Mouse (Mus musculus) stomach, embryonic 15.5 days (tissue): ENCODE data around the gene Olfr1130. TPM values are rescaled to one million over a fixed set of nuclear protein-coding genes. Genes with fewer than 3 reads are reported as not detected.
"Not testable (repeated sequence)": the region's sequence is repeated elsewhere in the genome, so short reads cannot be mapped to it uniquely, and the experiment has no call there.

ENCODE experiments used
- ATAC-seq: fragments of 200-750 bp; cut with Nextera tagmentation; 2 replicates; pipeline ENCODE4 v1.8.0; 2017; ENCODE audit warnings: low read depth, moderate number of reproducible peaks, moderate TSS enrichment; ENCODE audit not compliant: insufficient read depth, low FRiP score
- H3K27ac ChIP-seq: fragments of 300-500 bp; sonication (generic); 2 replicates; pipeline ENCODE4 v1.5.1; 2015; ENCODE audit warnings: mild to moderate bottlenecking, inconsistent platforms
- H3K27me3 ChIP-seq: fragments of 300-500 bp; sonication (generic); replicated peaks from 2 replicates; pipeline ENCODE4 v1.6.1; 2015; ENCODE audit warnings: inconsistent platforms
- H3K36me3 ChIP-seq: fragments of 300-500 bp; sonication (generic); 2 replicates; pipeline ENCODE4 v1.6.1; 2015; ENCODE audit warnings: inconsistent platforms
- H3K4me1 ChIP-seq: fragments of 300-500 bp; sonication (generic); 2 replicates; pipeline ENCODE4 v1.6.1; 2015; ENCODE audit warnings: inconsistent platforms
- H3K4me2 ChIP-seq: fragments of 300-500 bp; sonication (generic); 2 replicates; pipeline ENCODE4 v1.6.1; 2015; ENCODE audit warnings: mild to moderate bottlenecking, inconsistent platforms
- H3K4me3 ChIP-seq: fragments of 300-500 bp; sonication (generic); replicated peaks from 2 replicates; pipeline ENCODE4 v1.5.1; 2015; ENCODE audit warnings: inconsistent platforms
- H3K9ac ChIP-seq: fragments of 300-500 bp; sonication (generic); 2 replicates; pipeline ENCODE4 v1.6.1; 2015; ENCODE audit warnings: inconsistent platforms
- H3K9me3 ChIP-seq: fragments of 300-500 bp; sonication (generic); 2 replicates; pipeline ENCODE4 v1.6.1; 2016; ENCODE audit warnings: inconsistent platforms
- WGBS: fragments of 180-500 bp; shearing (Covaris S2); methylation state at CpG from one replicate; pipeline ENCODE4 v1.1.7; 2015; 5-methylcytosine and 5-hydroxymethylcytosine counted together
- polyA plus RNA-seq: library from polyadenylated mRNA; unstranded; fragments of >200 nt; fragmentation: Nextera tagmentation; extraction: Ambion mirVana; gene quantifications from 2 replicates; pipeline ENCODE4 v1.2.1, GENCODE M21; 2015

Gene Olfr1130
- polyA plus RNA-seq: not detected in 2 replicates

GRCm38 (mm10) chr2:87605912-87606311, at the start of gene Olfr1130:
Olfr1130 (plus strand) TSS chr2:87606212.
- not testable (repeated sequence) for H3K4me1 ChIP-seq, H3K4me3 ChIP-seq, H3K36me3 ChIP-seq, H3K27me3 ChIP-seq, H3K27ac ChIP-seq, H3K4me2 ChIP-seq, H3K9ac ChIP-seq, H3K9me3 ChIP-seq, ATAC-seq

- 80% methylated on average over 1 of the region's 1 CpGs for WGBS
- H3K27me3 ChIP-seq, H3K4me3 ChIP-seq, H3K4me2 ChIP-seq, H3K36me3 ChIP-seq, ATAC-seq, H3K27ac ChIP-seq, H3K4me1 ChIP-seq, H3K9ac ChIP-seq, H3K9me3 ChIP-seq: not testable (repeated sequence)
Measured at GRCm38 (mm10) chr2:87573602-87574001, 32.4 kb upstream of the Olfr1130 start, which contains the start of gene Olfr1129. Olfr1129 (plus strand) TSS chr2:87573902.

GRCm38 (mm10) chr2:87626804-87627203, 20.8 kb downstream of the Olfr1130 start, which contains the start of gene Olfr1131:
Olfr1131 (plus strand) TSS chr2:87627104.
- H3K36me3 ChIP-seq: no peaks in the 10 kb centered on the region
- ATAC-seq: no peak
- no peak within 1 kb of the TSS for H3K4me3 ChIP-seq
- no peak within 1 kb of the TSS for H3K9ac ChIP-seq
- H3K27me3 ChIP-seq: no peaks in the 10 kb centered on the region
- no peaks in the 10 kb centered on the region for H3K9me3 ChIP-seq
- WGBS: 69% methylated on average over 3 of the region's 3 CpGs
- no peaks in the 10 kb centered on the region for H3K4me1 ChIP-seq
- no peak within 1 kb of the TSS for H3K27ac ChIP-seq
- no peak within 1 kb of the TSS for H3K4me2 ChIP-seq

DNA sequence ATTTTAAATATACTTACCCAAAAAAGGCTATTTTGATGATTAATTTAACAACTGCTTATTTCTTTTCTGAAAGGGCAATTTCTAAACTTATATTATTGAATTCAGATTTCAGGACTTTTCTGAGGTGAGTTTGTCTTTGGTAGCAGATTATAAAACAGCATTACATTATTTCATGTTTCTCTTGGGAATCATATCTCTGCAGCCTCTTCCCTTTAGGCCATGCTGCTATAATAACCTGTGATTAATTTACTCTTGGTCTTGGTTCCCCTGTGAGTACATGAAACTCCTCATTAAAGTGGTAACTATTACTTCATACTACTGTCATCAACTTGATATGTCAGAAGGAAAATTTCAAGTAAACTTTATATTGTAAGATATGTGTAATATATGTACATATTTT, 31.4 kb downstream of the Olfr1130 start, which contains the start of gene Olfr1132:
Olfr1132 (minus strand) TSS at position 101 of the 400 bp plus-strand sequence.
- Histone ChIP-seq H3K9me3 (no peaks in the 10 kb centered on the region), H3K27me3 (no peaks in the 10 kb centered on the region), H3K4me1 (no peaks in the 10 kb centered on the region), H3K36me3 (no peaks in the 10 kb centered on the region), H3K27ac (no peak within 1 kb of the TSS), H3K4me3 (no peak within 1 kb of the TSS), H3K9ac (no peak within 1 kb of the TSS), H3K4me2 (no peak within 1 kb of the TSS)
- ATAC-seq: no peak

GRCm38 (mm10) chr2:87642441-87642840, 36.4 kb downstream of the Olfr1130 start:
- H3K9ac ChIP-seq: no peak overlapping the region
- no peaks in the 10 kb centered on the region for H3K4me1 ChIP-seq
- no peak overlapping the region for H3K27ac ChIP-seq
- H3K36me3 ChIP-seq: no peaks in the 10 kb centered on the region
- no peak for ATAC-seq
- no peaks in the 10 kb centered on the region for H3K9me3 ChIP-seq
- H3K4me2 ChIP-seq: no peak overlapping the region
- H3K27me3 ChIP-seq: no peaks in the 10 kb centered on the region
- H3K4me3 ChIP-seq: no peak overlapping the region

DNA sequence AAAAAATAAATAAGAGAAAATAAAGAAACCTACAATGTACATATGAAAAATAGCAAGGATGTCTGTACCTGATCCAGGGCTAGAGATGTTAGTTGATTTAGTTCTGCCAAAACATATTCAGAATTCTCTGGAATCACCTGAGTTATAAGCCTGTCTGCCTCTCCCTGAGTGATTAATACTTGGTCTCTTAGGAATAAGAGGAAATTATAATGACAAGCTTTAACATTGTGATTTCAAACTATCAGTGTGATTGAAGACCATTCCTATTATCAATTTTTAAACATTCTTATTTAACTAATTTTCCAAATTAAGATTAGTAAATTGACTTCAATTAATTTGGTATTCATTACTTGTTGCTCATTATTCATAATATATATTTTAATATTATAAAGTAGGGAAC, 41.3 kb downstream of the Olfr1130 start, which contains the start of gene Olfr1133:
Olfr1133 (minus strand) TSS at position 101 of the 400 bp plus-strand sequence.
- no peaks in the 10 kb centered on the region for H3K36me3 ChIP-seq
- H3K4me2 ChIP-seq: no peak within 1 kb of the TSS
- no peaks in the 10 kb centered on the region for H3K4me1 ChIP-seq
- H3K9ac ChIP-seq: no peak within 1 kb of the TSS
- no peaks in the 10 kb centered on the region for H3K9me3 ChIP-seq
- no peak within 1 kb of the TSS for H3K4me3 ChIP-seq
- no peak within 1 kb of the TSS for H3K27ac ChIP-seq
- ATAC-seq: no peak
- H3K27me3 ChIP-seq: no peaks in the 10 kb centered on the region

DNA sequence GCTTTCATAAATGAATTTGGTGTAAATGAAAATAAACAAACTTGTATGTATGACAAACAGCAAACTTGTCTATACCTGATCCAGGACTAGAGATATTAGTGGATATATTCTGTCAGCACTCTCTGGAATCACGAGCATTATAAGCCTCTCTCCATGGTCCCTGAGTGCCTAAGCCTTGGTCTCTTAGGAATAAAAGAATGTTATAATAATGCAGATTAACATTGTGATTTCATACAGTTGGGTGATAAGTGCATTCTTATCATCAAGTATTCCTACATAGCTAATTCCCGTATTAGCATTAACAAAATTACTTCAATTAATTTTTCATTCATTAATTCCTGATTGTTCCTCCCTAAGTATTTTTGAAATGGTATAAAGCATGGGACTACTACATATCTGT, 52.3 kb downstream of the Olfr1130 start, which contains the start of gene Olfr1134:
Olfr1134 (minus strand) TSS at position 101 of the 400 bp plus-strand sequence.
- Histone ChIP-seq H3K27me3 (no peaks in the 10 kb centered on the region), H3K9me3 (no peaks in the 10 kb centered on the region), H3K9ac (no peak within 1 kb of the TSS), H3K4me3 (no peak within 1 kb of the TSS), H3K4me2 (no peak within 1 kb of the TSS), H3K27ac (no peak within 1 kb of the TSS), H3K4me1 (no peaks in the 10 kb centered on the region), H3K36me3 (no peaks in the 10 kb centered on the region)
- 79% methylated on average over 2 of the region's 2 CpGs for WGBS
- ATAC-seq: no peak

Other genes starting within 250 kb of the Olfr1130 start
- gene Olfr1121, start 236.3 kb upstream of the Olfr1130 start, polyA plus RNA-seq: not detected in 2 replicates
- not detected in 2 replicates for gene Olfr1122, start 220.4 kb upstream of the Olfr1130 start, polyA plus RNA-seq
- gene Olfr1123, start 189.6 kb upstream of the Olfr1130 start, polyA plus RNA-seq: not detected in 2 replicates
- gene Olfr1124, start 175.9 kb upstream of the Olfr1130 start, polyA plus RNA-seq: 0.06 TPM in 1 of 2 replicates, not detected in the other
- not detected in 2 replicates for gene Olfr1126, start 152.2 kb upstream of the Olfr1130 start, polyA plus RNA-seq
- not detected in 2 replicates for gene Pramel7, start 109.1 kb upstream of the Olfr1130 start, polyA plus RNA-seq
- not detected in 2 replicates for gene Pramel6, start 99.6 kb upstream of the Olfr1130 start, polyA plus RNA-seq
- gene Olfr153, start 74.4 kb upstream of the Olfr1130 start, polyA plus RNA-seq: not detected in 2 replicates
- gene Olfr1128, start 60.7 kb upstream of the Olfr1130 start, polyA plus RNA-seq: not detected in 2 replicates
- not detected in 2 replicates for gene Olfr1129, start 32.3 kb upstream of the Olfr1130 start, polyA plus RNA-seq
- gene Olfr1131, start 20.9 kb downstream of the Olfr1130 start, polyA plus RNA-seq: not detected in 2 replicates
- gene Olfr1132, start 31.3 kb downstream of the Olfr1130 start, polyA plus RNA-seq: not detected in 2 replicates
- not detected in 2 replicates for gene Olfr1133, start 41.2 kb downstream of the Olfr1130 start, polyA plus RNA-seq
- not detected in 2 replicates for gene Olfr1134, start 52.2 kb downstream of the Olfr1130 start, polyA plus RNA-seq
- not detected in 2 replicates for gene Olfr1135, start 67.5 kb downstream of the Olfr1130 start, polyA plus RNA-seq
- not detected in 2 replicates for gene Olfr1136, start 87.7 kb downstream of the Olfr1130 start, polyA plus RNA-seq
- gene Olfr1137, start 107.0 kb downstream of the Olfr1130 start, polyA plus RNA-seq: not detected in 2 replicates
- gene Olfr1138, start 133.8 kb downstream of the Olfr1130 start, polyA plus RNA-seq: not detected in 2 replicates
- gene Olfr1140, start 137.5 kb downstream of the Olfr1130 start, polyA plus RNA-seq: not detected in 2 replicates
- not detected in 2 replicates for gene Olfr1141, start 147.8 kb downstream of the Olfr1130 start, polyA plus RNA-seq
- gene Olfr152, start 173.3 kb downstream of the Olfr1130 start, polyA plus RNA-seq: not detected in 2 replicates
- not detected in 2 replicates for gene Olfr1143, start 194.4 kb downstream of the Olfr1130 start, polyA plus RNA-seq
- not detected in 2 replicates for gene Olfr1145, start 203.6 kb downstream of the Olfr1130 start, polyA plus RNA-seq
- not detected in 2 replicates for gene Olfr1148, start 224.3 kb downstream of the Olfr1130 start, polyA plus RNA-seq
- gene Olfr1150-ps1, start 237.8 kb downstream of the Olfr1130 start, polyA plus RNA-seq: not detected in 2 replicates
- gene Olfr1151, start 249.7 kb downstream of the Olfr1130 start, polyA plus RNA-seq: not detected in 2 replicates